Mouse (Mus musculus): ENCODE data around the gene Ttc27.

DNA sequence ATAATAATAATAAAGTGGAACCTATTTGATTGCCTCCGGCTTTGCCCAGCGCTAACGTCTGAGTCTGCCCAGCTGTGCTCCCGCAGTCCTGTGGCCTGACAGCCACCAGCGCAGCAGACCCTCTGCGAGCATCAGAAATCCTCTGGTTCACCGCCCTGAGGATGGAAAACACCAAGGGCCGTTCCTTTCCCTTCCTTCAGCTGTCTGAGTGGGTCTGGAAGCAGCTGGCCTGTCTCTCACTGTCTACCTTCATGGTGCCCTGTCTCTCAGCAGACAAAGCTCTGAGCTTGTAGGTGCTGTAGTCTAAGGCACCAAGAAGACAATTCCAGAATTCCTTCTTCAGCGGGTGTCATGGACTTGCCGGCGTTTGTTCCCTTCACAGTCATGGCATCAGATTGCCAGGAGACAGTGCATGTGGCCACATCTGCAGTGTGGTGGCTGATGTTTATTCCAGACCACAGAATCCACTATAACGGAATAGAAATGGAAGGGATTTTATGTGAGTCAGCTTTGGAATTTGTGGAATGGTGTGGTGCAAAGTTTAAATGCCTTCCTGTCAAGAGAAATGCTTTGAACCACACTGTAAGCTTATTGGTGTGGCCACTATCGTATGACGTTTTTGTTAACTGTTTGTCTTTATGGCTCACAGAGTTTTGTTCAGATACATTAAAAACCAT is 78.6 kb downstream of the Ttc27 start:
- TF ChIP-seq CTCF (IDR thresholded peaks at IDR 0.05) (no peak), EP300 (IDR thresholded peaks at IDR 0.05) (no peak)

Data from lung, postnatal 0 days (tissue).